Mouse (Mus musculus): Measurements from ENCODE around the gene Snph. TPM values are rescaled to one million over a fixed set of nuclear protein-coding genes. Genes with fewer than 3 reads are reported as not detected.

Snph gene
- total RNA-seq, 2 experiments from 2014 or later = 401 to 415 TPM

- Histone ChIP-seq H3K27ac (no peak overlapping the region), H3K4me3 (no peak overlapping the region)
- DNase-seq (ENCODE audit: low spot score in 2 of 2) = no peak
- no peak for TF ChIP-seq CTCF (conservative IDR thresholded peaks at IDR 0.05)
These were observed 82.7 kb downstream of the Snph start for GRCm38 (mm10) chr2:151549615-151550121.

- TF ChIP-seq CTCF (conservative IDR thresholded peaks at IDR 0.05) = no peak
- Histone ChIP-seq H3K4me3 (no peak overlapping the region; the same call in 1 of the 2 replicates), H3K27ac (peak overlapping the region; percentile 95)
- DNase-seq (ENCODE audit: low spot score in 2 of 2) = no peak
These were observed 85.8 kb downstream of the Snph start for GRCm38 (mm10) chr2:151546571-151546970.

DNA sequence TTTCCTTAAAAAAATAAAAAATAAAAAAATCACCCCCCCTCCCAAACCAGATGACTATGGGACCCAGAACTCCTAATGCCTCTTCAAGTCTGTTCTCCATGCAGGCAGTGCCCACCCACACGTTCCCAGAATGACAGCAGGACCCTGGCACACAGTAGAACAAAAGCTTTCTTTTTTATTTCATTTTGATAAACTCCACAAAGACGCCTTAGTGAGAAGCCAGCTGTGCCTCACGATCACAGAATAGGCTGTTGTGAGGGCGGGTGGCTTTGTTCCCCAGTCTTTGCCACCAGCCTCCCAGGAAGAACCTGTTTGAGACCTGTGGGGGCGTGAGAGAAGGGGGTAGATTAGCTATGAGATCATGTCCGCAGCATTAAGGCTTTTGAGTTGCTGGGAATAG is 87.7 kb downstream of the Snph start:
- no peak for TF ChIP-seq CTCF (conservative IDR thresholded peaks at IDR 0.05)
- Histone ChIP-seq H3K27ac (peak overlapping the region; percentile 95), H3K4me3 (peak overlapping the region; percentile 93)
- peak; percentile 44 to 68 for DNase-seq (ENCODE audit: low spot score in 2 of 2)

- Histone ChIP-seq H3K27ac (peak overlapping the region; percentile 95), H3K4me3 (peak overlapping the region; percentile 93)
- TF ChIP-seq CTCF (conservative IDR thresholded peaks at IDR 0.05) = no peak
- peak; percentile 59 to 61 for DNase-seq (ENCODE audit: low spot score in 2 of 2)
These were observed 89.1 kb downstream of the Snph start for GRCm38 (mm10) chr2:151543063-151543895.

- peak within 1 kb of the TSS; percentile 93 for H3K4me3 ChIP-seq
- H3K27ac ChIP-seq = peak within 1 kb of the TSS; percentile 95
- DNase-seq (ENCODE audit: low spot score in 2 of 2) = peak; percentile 96 to 97
- TF ChIP-seq CTCF (conservative IDR thresholded peaks at IDR 0.05) = peak; percentile 36
These were observed 89.9 kb downstream of the Snph start, which contains the start of gene Fkbp1a for GRCm38 (mm10) chr2:151542323-151543062. TSS of gene Fkbp1a (plus strand) at chr2:151542483.

Other genes starting within 250 kb of the Snph start
- not detected for gene 4921509C19Rik, start 156.4 kb downstream of the Snph start, total RNA-seq (2021)
- 100 to 1,000 TPM; 143 to 148 TPM for gene Nsfl1c, start 138.4 kb downstream of the Snph start, total RNA-seq (2021)
- 100 to 1,000 TPM; 892 to 923 TPM for gene Fkbp1a, start 90.1 kb downstream of the Snph start, total RNA-seq (2021)
- 1 to 10 TPM; 1.4 to 2.1 TPM for gene Sdcbp2, start 60.0 kb downstream of the Snph start, total RNA-seq (2021)
- 1 to 10 TPM; 1.2 to 1.4 TPM for gene Rad21l, start 35.9 kb upstream of the Snph start, total RNA-seq (2021)
- gene Tmem74b, start 69.4 kb upstream of the Snph start, total RNA-seq (2021) = 1 to 10 TPM; 4.5 to 5.3 TPM
- gene Psmf1, start 111.6 kb upstream of the Snph start, total RNA-seq (2021) = 10 to 100 TPM; 34.6 to 36.9 TPM
- not detected for gene Rspo4, start 210.3 kb upstream of the Snph start, total RNA-seq (2021)

All from layer of hippocampus, adult 2 months (tissue).